Mouse (Mus musculus) T-helper 2 cell (primary cell): ENCODE results near the gene Spg20.

Experiments used
- in situ Hi-C: fragments of 300-600 bp; cut with MboI, MseI; formaldehyde crosslinking; loops from one replicate; pipeline ENCODE4 v1.15.1; 2025; ENCODE audit warnings: high pct_unique_total_duplicates

The Spg20 gene

DNA sequence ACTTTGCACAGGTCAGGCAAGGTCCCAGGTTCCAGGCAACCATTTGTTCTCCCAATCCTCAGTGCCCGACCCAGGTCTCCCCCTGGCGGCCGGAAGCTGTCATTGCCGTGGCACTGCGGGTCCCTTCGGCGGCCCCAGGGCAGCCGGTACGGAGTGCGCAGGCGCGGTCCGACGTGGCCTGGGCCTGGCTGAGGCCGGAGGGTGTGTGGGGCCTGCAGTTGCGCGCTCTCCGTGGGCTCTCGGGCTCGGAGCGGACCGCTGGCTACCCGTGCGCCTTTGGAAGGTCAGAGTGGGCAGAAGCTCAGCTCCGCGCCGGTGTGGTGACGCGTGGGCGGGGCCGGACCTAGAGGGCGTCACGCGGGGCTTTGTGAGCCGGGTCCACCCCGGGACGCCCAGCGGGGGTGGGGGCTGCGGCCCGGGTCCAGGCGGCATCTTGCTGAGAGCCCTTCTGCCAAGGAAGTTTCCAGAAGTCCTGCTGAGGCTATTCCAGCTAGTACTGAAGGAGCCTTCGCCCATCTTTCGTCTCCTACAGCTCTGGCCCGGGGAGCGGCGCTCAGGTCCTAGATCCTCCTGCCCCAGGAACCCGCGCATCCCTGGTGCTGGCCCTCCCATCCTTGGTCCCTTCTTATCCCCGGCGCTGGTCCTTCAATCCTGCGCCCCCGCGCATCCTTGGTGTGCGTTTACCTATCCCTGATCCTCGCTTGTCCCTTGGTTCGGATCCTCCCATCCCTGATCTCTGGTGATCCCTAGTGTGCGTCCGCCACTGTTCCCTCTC lies at the start of gene Spg20:
TSS of gene Spg20 (plus strand) at position 174 of the 775 bp plus-strand sequence.
- in situ Hi-C loops = no loop called here

DNA sequence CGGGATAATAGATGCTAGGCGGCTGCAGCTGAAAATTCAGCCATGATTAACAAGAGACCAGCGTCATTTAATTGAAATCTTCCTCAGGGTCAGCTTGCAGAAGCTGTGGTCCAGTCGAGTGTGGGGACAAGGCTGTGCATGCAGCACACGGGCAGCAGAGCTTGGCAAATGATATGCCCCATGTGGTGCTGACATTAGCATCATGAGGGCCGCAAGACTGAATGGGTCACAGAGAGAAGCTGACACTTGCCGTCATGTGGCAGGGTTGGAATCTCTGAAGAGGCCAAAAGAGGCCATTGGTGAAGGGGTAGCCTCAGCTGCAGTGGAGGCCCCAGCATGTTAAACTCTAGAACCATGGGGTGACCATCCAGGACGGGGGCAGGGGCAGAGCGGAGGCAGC lies 49.3 kb upstream of the Spg20 start:
- in situ Hi-C loops = loop anchor here (10.0 kb wide), 1 partner anchor 488 kb away; no protein-coding TSS in a partner anchor

DNA sequence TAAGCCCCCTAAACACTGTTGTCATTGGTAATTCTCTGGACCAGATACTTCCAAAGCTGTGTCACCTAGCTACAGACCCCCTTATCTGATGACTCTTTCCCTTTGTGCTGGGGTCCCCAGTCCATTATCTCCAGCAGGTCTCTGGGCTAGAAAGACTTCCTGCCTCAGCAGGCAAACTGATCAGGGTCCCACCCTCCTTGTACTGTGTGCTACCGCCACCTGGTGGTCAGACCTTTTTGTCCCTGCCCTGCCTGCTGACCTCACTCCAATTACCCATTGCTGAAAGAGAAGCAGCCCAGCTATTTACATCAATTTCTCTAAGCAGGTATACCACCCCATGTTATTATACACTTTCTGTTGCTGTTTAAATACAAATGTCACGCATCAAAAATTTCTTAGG lies 47.5 kb upstream of the Spg20 start:
- in situ Hi-C loops = loop anchor here (10.0 kb wide), 1 partner anchor 490 kb away; no protein-coding TSS in a partner anchor

DNA sequence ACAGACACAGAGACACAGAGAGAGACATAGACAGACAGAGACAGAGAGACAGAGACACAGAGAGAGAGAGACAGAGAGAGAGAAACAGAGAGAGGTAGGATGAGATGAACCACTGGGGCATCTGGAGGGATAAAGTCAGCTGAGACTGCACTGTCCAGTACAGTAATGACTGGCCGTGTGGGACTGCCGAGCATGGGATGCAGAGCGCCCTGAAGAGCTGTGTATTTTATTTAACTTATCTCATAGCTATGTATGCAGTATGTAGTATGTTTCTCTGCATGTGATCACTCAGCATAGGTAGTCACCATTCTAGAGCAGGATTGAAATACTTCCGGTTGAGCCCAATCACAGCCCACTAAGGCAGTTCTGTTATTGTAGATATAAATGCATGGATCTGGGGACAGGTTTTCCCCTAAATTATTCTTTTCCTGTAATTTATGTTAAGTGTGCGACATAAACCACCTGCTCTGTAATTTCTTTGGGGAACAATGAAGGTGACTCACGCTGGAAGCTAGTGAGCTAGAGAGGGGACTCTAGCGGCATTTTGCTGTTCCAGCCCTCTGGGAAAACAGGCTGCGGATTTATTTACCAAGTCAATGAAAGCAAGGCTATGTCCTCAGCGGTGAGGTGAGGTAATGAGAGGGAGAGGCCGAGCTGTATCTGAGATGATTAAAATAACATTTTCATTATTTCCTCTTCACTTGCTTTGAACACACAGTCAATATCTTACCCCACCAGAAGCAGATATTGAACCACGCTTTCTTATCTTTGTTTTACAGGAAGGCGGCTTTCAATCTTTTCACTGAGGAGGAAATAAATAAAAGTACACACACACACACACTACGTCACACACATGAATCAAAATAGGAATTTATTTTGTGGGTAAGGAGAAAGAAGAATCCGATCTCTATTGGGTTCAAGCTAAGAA lies 45.9 kb upstream of the Spg20 start:
- in situ Hi-C loops = loop anchor here (10.0 kb wide), 1 partner anchor 491 kb away; no protein-coding TSS in a partner anchor

DNA sequence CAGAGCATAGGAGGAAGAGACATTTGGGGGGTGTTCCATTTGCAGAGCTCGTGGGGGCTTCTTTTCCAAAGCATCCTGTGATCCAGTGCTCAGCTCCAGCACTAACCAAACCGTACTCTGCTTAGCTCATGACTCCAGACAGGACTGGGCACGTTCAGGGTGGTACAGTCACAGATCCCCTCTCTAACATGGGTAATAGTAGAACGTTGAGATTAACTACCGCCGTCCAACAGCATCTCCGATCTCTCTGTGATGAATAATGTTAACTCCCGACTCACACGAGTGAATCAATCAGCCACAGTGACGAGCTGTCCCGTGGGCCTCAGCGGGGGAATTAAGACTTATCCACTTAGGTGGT lies 45.3 kb upstream of the Spg20 start:
- in situ Hi-C loops = loop anchor here (10.0 kb wide), 1 partner anchor 492 kb away; no protein-coding TSS in a partner anchor

DNA sequence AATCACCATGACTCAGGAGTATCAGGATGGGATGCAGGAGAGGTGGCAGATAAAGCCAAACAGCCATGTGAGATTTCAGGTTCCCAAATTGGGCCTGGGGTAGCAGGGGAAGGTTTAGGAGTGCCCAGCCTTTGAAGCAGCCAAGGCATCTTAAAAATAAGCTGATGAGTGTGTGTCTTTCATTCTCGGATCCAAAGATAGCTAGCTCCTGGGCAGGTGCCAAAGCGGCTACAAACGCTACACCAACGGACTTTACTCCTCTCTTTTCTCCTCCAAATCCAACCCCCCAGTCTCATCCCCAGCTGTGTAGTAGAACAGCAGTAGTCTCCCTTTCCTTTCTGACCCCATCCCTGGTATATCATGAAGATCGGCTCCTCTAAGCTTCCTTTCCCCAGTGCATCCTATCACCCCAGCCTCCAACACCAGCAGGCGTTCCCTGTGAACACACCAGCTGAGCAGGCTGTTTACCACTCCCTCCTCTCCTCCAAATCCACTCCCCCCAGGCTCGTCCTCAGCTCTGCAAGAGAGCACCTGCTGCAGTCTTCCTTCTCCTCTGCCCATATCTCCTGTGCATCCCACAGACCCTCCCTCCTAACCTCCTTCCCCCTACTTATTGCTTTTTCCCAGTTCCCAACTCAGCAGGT lies 44.0 kb upstream of the Spg20 start:
- in situ Hi-C loops = loop anchor here (10.0 kb wide), 1 partner anchor 493 kb away; no protein-coding TSS in a partner anchor

DNA sequence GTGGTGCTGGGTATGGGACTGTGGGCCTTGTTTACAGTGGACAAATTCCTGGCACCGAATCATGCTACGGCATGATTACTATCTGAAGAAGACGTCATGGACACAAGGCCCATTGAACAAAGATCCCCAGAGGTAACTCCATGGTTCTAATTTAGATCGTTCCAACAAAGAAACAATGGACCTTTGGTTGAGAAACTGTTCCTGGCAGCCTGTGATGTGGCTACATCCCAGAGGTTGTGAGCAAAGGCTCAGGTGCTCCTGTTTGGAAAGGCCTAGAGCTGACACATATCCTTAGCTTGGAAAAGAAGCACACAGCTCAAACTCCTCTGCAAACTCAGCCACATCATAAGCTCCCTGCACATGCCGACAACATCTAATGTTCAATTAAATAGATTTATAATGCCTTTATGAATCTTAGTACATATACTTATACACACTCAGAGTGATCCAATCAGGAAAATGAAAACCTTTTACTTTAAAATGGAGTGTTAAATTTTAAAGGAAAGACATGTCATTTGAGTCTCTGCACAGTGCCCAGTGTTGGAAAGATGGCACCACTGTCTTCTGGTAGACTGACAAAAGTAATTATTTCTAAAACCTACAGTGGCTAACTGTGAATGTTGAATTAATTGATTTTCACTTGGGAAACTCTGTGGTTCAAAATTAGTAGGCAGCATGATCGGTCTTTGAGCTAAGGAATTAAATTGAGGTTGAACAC lies 37.2 kb upstream of the Spg20 start:
- in situ Hi-C loops = no loop called here

DNA sequence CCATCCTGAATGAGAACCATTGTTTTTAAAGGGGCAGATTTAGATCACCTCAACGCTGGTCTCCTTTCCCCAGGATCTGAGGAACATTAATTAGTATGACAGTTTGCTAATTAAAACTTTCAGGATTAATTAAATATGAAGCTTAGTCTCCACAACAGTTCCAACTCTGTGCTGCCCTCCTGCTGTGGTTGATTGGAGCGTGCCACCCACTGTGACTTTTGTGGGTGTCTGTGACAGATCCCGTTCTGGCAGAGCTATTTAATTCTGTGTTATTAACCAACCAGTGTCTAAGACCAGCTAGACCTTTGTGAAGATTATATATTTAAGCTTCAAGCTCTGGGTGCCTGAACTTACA lies 36.6 kb upstream of the Spg20 start:
- in situ Hi-C loops = no loop called here

DNA sequence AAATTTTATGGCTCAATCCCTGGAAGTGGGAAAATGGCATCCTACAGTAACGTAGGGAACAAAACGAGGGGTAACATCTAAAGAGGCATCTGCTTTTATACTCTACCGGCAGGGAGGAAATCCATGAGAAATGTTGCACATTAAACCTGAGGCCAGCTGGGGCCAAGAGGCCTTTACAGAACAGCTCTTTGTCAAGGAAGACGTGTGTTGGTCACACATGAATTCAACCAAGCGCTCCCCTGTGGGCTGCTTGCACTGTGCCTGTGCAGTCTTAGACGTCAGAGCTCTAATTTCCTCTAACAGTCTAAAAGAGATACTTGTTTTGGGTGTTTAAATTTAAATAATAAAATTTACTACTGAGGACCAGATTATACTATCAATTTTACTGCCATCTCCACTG lies 33.7 kb upstream of the Spg20 start:
- in situ Hi-C loops = no loop called here

DNA sequence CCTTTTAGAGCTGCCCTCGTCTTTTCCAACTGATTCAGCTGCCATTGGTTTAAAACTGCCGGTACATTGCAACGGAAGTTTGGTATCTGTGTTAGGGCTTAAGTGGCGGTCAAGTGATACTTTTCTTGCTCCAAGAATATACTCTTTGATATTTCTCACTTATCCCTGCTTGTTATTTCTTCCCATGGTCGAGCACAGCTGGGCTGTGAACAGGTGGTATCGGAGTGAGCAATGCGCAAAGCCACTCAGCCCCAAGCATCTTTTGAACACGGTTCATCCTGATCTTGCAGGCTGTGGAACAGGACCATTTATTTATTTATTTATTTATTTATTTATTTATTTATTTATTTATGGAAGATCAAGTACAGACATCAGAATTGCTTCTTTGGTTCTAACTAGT lies 32.3 kb upstream of the Spg20 start:
- in situ Hi-C loops = loop anchor here (5.0 kb wide), 1 partner anchor 273 kb away; no protein-coding TSS in a partner anchor

DNA sequence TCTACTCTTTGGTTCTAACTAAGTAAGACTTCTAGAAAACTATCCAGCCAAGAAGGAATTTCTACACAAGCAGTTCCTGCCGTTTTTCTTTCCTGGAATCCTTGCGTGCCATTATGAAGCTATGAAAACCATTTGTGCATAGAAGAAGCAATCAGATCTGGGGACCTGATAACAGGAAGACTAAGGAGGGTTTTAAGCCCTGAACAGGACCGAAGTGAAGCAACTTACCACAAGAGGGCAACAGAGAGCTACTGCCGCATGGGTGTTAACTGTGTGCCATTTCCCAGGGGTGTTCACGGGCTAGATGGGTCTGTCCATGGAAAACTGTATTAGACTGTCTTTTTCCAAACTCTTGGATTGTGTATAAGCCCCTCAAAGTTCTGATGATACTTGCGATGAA lies 31.9 kb upstream of the Spg20 start:
- in situ Hi-C loops = loop anchor here (5.0 kb wide), 1 partner anchor 272 kb away; no protein-coding TSS in a partner anchor

DNA sequence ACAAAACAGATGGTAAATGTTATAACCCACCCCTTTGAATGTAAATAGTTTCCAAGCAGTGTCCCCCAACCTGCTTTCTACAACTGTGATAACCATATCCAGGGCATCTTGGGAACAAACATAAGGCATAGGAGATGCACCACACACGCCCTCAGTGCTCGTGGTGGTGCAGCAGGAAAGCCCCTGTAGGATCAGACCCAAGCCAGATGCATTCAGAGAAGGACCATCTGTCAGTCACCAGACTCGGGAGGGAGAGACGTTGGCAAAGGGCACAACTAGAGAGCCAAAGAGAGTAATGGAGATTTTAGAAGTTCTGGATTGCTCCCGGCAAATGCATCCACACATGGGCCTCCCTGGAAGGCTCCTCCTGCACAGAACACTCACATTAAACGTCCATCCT lies 27.1 kb upstream of the Spg20 start:
- in situ Hi-C loops = loop anchor here (5.0 kb wide), 1 partner anchor 268 kb away; no protein-coding TSS in a partner anchor

DNA sequence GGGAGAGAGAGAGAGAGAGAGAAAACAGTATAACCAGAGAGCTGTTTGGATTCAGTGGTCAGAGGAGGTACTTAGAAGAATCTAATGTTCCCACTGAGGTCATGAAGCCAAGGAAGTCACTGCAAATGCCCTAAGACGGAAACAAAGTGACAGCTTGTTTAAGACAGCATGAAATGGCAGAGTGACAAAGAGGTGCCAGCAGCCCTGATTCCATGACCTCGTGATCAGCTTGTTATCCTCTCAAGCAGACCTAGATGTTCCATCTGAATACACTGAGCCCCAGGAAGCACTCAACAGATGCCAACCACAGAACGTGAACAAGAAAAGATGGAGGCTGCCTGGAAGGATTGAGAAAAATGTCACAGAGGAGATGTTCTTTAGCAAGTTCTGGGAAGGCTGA lies 26.2 kb upstream of the Spg20 start:
- in situ Hi-C loops = no loop called here

DNA sequence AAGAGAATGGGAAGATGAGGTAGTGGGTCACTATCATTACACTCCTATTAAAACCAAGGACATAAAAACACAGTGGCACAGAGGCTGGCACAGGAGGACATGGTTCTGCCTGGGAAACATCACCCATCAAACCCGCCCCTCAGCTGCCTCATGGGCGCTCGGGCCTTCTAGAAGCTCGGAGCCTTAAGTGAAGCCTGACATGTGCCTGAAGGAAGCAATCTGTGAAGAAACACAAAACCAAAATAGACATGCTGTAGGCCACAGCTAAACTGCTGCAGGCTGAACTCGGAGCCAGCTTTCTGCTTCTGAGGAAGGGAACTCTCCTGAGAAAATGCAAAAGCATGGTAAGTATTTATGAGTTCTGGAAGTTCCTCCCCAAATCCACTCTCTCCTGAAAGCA lies 25.0 kb upstream of the Spg20 start:
- in situ Hi-C loops = no loop called here

DNA sequence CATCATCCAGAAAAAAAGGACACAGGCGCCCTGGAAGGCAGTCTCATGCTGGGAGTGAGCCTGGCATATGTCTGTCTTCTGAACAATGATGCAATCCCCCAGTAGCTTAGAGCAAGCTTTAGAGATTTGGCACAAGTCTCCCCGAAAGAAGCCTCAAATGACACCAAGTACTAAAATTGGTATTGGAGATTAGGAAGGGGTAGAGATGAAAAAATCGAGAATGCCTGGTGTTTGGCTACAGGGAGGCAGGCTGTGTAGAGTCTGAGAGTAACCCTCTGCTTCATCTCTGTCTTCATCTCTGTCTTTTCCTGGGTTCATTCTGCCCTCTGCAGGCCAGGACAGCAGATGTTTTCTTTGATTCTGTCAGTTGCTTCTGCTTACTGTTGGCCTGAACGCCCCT lies 24.5 kb upstream of the Spg20 start:
- in situ Hi-C loops = no loop called here

DNA sequence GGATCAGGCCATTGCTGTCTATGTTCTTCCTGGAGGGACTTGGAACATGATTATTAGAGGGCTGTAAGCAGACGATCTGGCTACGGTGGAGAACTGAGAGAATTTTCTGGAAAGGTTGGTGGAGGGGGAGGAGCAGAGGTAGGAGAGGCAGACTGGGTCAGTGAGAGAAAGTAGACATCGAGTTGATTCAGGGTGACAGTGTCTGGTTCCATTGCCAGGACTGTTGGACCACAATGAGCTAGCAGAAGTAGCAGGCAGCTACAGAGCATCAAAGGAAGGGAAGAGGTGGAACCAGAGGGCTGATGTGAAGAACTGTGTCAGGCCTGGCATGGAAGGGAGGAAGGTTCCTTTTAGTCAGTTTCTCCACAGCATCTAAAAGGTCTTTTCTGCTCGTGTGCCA lies 23.5 kb upstream of the Spg20 start:
- in situ Hi-C loops = no loop called here

DNA sequence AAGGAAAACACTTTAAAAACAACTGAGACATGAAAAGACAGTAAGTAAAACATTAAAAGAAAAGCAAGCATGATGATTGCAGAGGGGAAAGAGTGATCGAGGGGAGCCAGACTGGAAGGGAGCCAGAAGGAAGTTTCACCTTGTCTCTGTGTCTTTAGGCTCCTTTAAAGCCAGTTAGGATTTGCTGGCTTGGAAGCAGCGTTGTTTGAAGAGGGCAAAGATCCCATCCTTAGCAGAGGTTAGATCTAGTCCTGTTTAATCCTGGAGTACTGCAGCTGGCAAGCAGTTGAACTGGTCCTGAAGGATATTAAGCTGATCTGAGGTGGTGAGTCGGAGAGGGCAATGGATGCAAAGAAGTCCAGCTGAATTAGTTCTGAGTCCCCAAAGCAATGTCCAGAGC lies 23.1 kb upstream of the Spg20 start:
- in situ Hi-C loops = no loop called here

DNA sequence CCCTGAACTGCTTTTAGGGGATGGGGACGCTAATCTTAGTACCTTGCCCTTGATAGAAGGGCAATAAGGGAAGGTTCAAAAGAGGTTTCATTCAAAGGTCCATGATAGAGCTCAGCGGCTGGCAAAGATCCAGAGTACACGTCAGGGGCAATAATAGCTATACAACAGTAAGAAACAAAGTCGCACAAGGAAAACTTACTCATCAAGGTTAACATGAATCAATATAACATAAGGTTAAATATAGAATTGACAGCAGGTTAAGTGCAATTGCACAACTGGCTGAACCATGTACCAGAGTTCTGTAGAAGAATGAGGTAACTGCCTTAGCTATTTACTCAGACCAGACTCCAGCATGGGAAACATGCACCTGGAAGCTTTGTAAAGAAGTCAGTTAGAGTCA lies 22.6 kb upstream of the Spg20 start:
- in situ Hi-C loops = no loop called here

DNA sequence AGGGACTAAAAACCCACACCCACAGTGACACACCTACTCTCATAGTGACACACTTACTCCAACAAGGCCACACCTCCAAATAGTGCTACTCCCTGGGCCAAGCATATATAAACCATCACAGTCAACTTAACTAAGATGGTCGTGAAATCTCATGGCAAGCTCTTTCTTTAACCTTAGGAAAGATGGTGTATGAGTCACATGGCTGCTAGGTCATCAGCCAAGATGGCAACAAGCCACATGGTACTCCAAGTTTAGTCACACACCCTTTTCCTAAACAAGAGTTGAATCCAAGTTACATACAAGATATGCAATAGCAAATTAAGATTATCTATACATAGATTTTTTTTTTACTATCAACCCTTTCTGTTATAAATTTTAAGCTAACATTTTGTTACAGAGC lies 18.7 kb upstream of the Spg20 start:
- in situ Hi-C loops = no loop called here

DNA sequence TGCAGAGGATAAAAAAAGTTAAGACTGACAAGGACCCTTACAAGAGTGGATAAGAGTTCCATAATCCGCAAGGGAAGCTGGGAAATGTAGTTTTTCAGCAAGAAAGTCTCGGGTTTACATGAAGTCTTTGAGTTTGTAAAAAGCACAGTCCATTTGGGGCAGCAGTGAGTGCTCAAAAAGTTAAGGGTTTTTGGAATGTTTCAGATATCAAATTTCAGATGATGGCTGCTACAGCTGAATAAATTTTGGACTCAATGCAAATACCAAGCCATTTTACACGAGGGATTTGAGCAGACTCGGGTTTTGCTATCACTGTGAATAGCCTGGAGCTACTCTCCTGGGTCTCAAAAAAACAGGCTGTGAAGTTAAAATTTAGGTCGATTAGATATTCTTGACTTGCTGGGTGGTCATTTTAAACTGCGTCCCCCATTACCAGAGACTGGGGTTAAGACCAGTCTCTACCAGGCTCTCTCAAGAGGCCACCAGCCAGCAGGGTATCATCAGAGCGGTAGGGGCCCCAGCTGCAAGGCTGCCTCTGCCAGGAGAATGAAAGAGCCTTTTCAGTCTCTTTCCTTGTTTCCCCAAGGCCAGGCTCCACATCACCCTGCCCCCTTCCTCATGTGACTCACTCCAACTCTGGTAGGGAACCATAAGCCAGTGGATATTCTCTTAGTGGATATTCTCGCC lies 15.8 kb upstream of the Spg20 start:
- in situ Hi-C loops = no loop called here

DNA sequence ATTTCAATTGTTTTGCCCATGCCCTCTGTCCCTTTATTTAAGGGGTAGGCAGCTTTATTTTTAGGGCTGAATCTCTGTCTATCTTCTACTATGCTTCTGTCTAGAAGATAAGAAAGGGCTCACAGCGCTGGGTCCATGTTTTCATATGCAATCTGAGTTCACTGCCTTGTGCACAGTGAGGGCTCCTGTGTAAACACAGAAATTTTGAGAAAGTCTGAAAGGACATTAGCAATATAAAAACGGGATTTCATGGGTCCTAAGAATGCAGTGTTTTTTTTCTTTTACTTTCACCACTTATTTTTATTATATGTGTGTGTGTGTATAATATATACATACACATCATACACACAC lies 15.3 kb upstream of the Spg20 start:
- in situ Hi-C loops = no loop called here
